Mouse (Mus musculus): ENCODE results near the gene Zfp729a. TPM values are rescaled to one million over a fixed set of nuclear protein-coding genes. Genes with fewer than 3 reads are reported as not detected.
"Not testable (repeated sequence)": the region's sequence is repeated elsewhere in the genome, so short reads cannot be mapped to it uniquely, and the experiment has no call there.

Zfp729a gene
- total RNA-seq (2021), result 1 to 10 TPM; 8.5 to 9.0 TPM
- long read RNA-seq, experiment 1, partial matches to known transcripts, result 0 of 5 reads
- long read RNA-seq, experiment 1, other reads (novel, unspliced or antisense), result 5 of 5 reads
- long read RNA-seq, experiment 2, full-length matches to known transcripts, result 1 of 3 reads
- long read RNA-seq, experiment 2, partial matches to known transcripts, result 0 of 3 reads
- long read RNA-seq, experiment 2, other reads (novel, unspliced or antisense), result 2 of 3 reads

DNA sequence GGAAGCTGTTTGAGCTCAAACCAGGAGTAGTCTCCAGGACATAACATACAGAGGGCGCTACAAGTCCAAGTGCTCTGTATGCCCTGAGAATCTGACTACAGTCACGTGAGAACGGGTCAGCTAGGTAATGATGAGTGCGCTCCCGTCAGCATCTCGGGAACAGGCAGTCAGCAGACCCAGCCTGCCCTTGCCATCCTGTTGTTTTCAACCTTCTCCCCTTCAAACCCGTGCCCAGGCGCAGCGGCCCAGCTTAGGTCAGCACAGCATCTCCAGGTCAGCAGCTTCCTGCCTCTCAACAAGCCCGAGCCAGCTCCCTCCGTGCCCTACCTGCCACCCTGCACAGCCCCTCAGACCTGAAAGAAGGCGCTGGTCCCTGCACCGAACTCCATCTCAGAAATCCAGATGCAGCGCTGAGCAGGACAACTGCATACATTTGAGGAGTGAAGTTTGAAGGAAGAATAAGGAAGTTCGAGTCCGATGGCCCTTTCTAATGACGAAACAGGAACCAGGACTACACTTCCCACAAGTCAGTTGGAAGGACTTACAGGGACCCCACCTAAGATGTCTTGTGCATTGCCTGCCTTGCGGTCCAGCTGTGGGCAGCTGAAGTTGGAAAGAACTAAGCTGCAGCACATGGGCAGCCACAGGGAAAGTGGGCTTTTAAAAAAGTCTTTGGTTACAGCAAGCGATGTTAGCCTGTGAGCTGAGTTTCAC, at the start of gene Zfp729a, which contains the start of gene Gm49345:
TSS of gene Zfp729a (minus strand) at position 498 of the 714 bp plus-strand sequence.
TSS of gene Gm49345 (minus strand) at position 476 of the 714 bp plus-strand sequence.
- peak; percentile 87 to 88 for DNase-seq (ENCODE audit: low spot score in 2 of 2)

DNA sequence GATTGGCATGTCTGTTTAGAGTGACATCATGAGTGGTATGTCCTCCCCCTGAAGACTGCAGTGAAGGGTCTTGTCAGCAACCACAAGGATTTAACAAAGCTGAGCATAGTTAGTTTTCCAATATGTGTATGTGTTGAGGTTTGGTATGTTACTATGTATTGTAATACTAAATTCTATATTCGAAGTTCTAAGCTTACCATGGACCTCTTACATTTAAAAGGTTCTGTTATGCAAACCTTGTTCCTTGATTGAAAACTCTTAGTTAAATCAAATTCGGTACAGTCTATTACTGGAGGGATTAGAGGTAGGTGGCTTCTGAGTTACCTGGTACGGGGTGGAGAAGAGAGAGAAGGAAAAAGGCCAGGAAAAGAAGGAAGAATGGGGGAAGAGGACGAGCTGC, 49.4 kb upstream of the Zfp729a start, which contains the start of gene Zfp738:
TSS of gene Zfp738 (minus strand) at position 101 of the 400 bp plus-strand sequence.
- no peak for DNase-seq (ENCODE audit: low spot score in 2 of 2)

DNA sequence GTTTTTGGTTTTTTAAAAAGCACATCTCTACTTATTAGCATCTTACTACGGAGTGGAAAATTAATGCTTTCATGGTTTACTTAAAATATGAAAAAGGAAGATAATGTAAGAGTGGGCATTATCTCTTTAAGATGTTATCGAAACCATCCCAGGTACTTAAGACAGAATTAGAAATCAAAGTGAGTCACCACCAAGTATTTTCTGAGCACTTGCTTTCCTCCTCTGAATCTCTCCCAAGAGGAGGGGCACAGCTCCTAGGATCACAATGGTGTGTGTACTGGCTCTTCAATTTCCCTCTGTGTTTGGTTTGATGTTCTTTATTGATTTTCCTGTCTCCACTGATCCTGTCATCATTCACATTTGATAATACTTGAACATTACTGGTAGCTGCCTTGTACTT, 46.2 kb upstream of the Zfp729a start:
- not testable (repeated sequence) for DNase-seq (ENCODE audit: low spot score in 2 of 2)

DNA sequence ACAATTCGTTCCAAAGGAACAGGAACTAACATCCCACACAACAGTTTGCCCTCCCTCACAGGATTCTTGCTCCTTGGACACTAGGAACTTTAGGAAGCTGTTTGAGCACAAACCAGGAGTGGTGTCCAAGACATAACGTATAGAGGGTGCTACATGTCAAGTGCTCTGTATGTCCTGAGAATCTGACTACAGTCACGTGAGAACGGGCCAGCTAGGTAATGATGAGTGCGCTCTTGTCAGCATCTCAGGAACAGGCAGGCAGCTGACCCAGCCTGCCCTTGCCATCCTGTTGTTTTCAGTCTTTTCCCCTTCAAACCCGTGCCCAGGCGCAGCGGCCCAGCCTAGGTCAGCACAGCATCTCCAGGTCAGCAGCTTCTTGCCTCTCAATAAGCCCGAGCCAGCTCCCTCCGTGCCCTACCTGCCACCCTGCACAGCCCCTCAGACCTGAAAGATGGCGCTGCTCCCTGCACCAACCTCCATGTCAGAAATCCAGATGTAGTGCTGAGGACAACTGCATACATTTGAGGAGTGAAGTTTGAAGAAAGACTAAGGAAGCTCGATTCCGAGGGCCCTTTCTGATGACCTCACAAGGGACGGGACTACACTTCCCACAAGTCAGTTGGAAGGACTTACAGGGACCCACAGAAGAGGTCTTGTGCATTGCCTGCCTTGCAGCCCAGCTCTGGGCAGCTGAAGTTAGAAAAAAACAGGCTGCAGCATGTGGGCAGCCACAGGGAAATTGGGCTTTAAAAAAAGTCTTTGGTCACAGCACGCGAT, 45.6 kb upstream of the Zfp729a start:
- DNase-seq (ENCODE audit: low spot score in 2 of 2), result peak; percentile 89 to 91

DNA sequence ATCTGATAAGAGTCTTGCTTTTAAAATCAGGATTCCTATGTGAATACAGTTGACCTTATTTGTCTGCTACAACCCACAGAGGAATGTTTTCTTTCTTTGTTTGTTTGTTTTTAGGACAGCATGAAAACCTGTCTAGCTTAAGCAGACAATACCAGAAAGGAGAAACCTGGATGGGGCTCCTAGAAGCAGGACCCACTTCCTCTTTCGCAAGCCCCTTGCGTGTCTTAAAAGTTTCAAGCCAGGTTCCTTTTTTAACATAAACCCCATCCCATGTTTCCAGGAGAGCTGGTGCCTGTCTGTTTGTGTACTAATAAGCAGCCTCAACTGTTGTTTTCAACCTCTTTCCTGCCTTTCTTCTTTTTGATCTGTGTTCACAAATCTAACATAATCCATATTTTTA, 37.3 kb upstream of the Zfp729a start:
- DNase-seq (ENCODE audit: low spot score in 2 of 2), result no peak

DNA sequence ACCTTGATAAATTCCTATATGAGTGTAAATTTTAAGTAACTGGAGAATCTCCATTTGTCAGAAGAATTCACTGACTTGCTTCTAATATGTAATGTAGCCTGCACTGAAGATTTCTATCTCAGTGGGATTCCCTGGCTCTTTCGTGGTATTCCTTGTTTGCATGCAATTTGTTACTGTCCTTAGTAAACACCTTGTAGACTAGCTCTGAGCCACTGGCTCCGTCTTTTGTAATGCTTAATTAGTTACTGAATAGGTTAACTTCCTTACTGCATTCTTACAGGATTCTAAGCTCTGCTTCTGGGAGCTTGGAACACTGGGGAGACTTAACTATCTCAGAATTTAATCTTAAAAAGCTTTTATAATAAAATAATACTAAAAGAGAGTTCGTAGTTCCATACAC, 14.9 kb upstream of the Zfp729a start:
- no peak for DNase-seq (ENCODE audit: low spot score in 2 of 2)

DNA sequence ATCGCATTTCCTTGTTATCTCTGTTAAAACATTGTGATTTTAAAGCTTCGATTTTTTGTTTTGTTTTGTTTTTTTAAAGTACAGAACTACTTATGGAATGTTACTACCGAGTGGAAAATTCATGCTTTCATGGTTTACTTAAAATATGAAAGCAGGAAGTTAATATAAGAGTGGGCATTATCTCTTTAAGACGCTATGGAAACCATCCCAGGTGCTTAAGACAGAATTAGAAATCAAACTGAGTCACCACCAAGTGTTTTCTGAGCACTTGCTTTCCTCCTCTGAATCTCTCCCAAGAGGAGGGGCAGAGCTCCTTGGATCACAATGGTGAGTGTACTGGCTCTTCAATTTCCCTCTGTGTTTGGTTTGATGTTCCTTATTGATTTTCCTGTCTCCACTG, 27.5 kb downstream of the Zfp729a start:
- DNase-seq (ENCODE audit: low spot score in 2 of 2), result no peak

DNA sequence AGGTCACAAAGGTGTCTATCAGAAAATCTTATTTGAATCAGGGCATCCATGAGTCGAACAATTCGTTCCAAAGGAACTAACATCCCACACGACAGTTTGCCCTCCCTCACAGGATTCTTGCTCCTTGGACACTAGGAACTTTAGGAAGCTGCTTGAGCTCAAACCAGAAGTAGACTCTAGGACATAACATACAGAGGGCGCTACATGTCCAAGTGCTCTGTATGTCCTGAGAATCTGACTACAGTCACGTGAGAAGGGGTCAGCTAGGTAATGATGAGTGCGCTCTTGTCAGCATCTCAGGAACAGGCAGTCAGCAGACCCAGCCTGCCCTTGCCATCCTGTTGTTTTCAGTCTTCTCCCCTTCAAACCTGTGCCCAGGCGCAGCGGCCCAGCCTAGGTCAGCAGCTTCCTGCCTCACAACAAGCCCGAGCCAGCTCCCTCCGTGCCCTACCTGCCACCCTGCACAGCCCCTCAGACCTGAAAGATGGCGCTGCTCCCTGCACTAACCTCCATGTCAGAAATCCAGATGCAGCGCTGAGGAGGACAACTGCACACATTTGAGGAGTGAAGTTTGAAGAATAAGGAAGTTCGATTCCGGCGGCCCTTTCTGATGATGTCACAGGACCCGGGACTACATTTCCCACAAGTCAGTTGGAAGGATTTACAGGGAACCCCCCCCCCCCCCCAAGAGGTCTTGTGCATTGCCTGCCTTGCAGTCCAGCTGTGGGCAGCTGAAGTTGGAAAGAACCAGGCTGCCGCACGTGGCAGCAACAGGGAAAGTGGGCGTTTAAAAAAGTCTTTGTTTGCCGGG, 28.3 kb downstream of the Zfp729a start, which contains the start of gene Zfp729b:
TSS of gene Zfp729b (minus strand) at position 642 of the 811 bp plus-strand sequence.
- DNase-seq (ENCODE audit: low spot score in 2 of 2), result peak; percentile 89 to 94

DNA sequence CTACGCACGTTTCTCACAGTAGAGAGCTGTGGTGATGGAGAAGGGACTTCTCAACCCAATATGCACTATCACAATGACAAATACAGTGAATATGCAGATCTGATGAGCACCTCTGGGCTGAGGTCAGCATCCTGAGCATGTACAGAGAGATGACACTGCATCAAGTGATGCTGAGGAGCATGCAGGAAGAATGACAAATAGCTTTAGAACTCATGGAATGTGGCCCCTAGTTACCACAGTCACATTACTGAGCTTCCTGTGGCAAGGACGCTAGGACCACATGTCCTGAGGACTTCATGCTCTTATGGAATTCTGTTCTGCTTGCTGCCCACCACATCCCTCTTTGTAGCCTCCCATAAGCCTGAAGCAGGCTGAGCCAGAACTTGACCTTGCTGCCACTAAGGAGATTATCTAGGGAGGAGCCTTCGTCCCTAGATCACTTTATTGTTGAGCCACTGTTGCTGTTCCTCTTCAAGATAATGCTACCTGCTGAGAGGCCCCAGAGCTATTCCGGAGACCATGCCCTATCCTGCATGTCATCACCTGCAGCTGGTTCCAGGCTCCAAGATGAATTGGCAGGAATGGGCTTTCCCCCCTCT, 64.9 kb downstream of the Zfp729a start:
- DNase-seq (ENCODE audit: low spot score in 2 of 2), result no peak

Other genes starting within 250 kb of the Zfp729a start
- gene Zfp429, start 238.0 kb downstream of the Zfp729a start, total RNA-seq (2021), result 1 to 10 TPM; 2.6 to 3.5 TPM
- 1 to 10 TPM; 3.9 to 5.0 TPM for gene Zfp459, start 216.4 kb downstream of the Zfp729a start, total RNA-seq (2021)
- gene Zfp874a, start 186.2 kb downstream of the Zfp729a start, total RNA-seq (2021), result 10 to 100 TPM; 12.1 to 12.8 TPM
- 10 to 100 TPM; 14.9 to 23.6 TPM for gene Zfp874b, start 153.5 kb downstream of the Zfp729a start, total RNA-seq (2021)
- 1 to 10 TPM; 9.7 to 9.9 TPM for gene Zfp58, start 137.2 kb downstream of the Zfp729a start, total RNA-seq (2021)
- 1 to 10 TPM in 1 of 2 experiments, not detected in 1; 1.6 TPM for gene Gm26965, start 111.6 kb downstream of the Zfp729a start, total RNA-seq (2021)
- 10 to 100 TPM; 21.3 to 21.4 TPM for gene Zfp87, start 111.6 kb downstream of the Zfp729a start, total RNA-seq (2021)
- 10 to 100 TPM; 10.2 to 10.3 TPM for gene Zfp748, start 84.0 kb downstream of the Zfp729a start, total RNA-seq (2021)
- 1 to 10 TPM; 7.5 to 8.5 TPM for gene Zfp729b, start 28.1 kb downstream of the Zfp729a start, total RNA-seq (2021)
- gene Gm49345, start within 50 bp of the Zfp729a start, total RNA-seq (2021), result 1 to 10 TPM; 1.4 to 3.3 TPM
- gene Zfp738, start 49.3 kb upstream of the Zfp729a start, total RNA-seq (2021), result 10 to 100 TPM; 22.6 to 23.1 TPM
- gene Zfp65, start 91.4 kb upstream of the Zfp729a start, total RNA-seq (2021), result 10 to 100 TPM; 14.1 to 14.4 TPM
- gene Zfp85, start 117.4 kb upstream of the Zfp729a start, total RNA-seq (2021), result 1 to 10 TPM; 6.6 to 7.2 TPM
- gene Zfp493, start 141.9 kb upstream of the Zfp729a start, total RNA-seq (2021), result 1 to 10 TPM; 4.3 to 5.9 TPM
- gene Zfp273, start 175.9 kb upstream of the Zfp729a start, total RNA-seq (2021), result 1 to 10 TPM; 4.7 to 6.6 TPM
- 10 to 100 TPM in 1 of 2 experiments, 1 to 10 TPM in 1; 9.6 to 13.6 TPM for gene Gm10037, start 193.3 kb upstream of the Zfp729a start, total RNA-seq (2021)
- not detected for gene BC048507, start 225.5 kb upstream of the Zfp729a start, total RNA-seq (2021)